Mouse (Mus musculus) layer of hippocampus, postnatal 25 days (tissue): ENCODE results near the gene Ubash3b. TPM values are rescaled to one million over a fixed set of nuclear protein-coding genes. Genes with fewer than 3 reads are reported as not detected.
A peak's percentile ranks its signal among the peaks of the same experiment; 100 is the strongest.

ENCODE experiments used
- DNase-seq, 2 experiments: peaks; one replicate each; pipeline ENCODE4 v3.0.0; 2022; ENCODE audit warnings: mixed read lengths in 2 of 2, low spot score in 1 of 2; ENCODE audit errors: extremely low spot score in 1 of 2
- total RNA-seq, 2 experiments: library from RNA; stranded (reverse); gene quantifications; 2 replicates each; pipeline ENCODE4 v1.2.3; 2021

Ubash3b gene
- total RNA-seq, 2 experiments from 2014 or later: 25.3 to 27.6 TPM

DNA sequence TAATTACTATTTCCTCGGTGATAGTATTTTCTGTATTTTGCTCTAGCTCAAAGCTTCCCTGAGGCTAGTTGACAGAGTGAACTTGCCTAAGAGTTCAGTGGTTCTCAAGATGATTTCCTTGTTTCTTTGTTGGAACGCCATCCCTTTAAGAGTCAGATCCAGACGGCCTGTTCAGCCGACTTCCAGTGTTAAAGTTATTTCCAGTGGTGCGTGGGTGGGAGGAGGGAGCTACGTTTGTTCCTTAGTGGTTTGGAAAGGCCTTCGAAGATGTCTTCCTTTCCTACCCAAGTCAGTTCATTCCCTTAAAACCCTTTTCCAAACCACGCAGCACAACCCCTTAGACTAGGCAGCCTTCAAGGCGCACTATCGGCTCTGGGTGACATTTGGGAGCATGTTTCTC lies 58.9 kb downstream of the Ubash3b start:
- DNase-seq: no peak

DNA sequence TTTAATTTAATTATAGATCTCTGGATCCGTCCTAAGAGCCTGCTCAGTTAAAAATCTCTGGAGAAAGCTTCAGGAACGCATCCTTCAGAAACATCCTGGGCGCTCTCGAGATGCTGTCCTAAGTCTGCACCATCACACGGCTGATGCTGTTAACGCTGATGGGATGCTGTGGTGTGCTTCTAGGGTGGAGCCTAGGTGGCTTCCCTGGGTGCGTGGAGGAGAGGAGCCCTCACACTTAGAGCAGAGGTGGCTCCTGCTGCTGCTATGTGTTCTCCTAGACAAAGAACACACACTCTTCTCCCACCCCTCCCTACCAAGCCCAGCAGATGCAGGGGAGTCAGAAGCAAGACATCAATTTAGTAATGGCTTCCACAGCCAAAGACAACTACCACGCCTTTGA lies 61.6 kb downstream of the Ubash3b start:
- DNase-seq: no peak

DNA sequence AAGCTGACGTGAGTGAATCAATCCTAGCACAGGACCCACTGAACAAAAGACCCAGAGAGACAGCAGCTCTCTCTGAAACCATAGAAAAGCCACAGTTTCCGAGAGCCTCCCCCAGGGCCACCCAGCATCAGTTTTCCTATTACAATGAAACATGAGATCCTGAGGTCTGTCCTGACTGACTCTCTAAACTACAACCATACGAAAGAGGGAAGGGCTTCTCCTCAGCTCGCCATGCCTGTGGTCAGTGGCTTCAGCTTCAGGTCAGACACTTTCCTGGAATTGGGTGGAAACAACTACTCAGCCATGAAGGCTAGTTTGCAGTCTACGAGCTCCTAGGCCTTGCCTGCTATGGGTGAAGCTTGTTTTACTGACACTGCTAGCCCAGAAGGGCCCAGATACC lies 62.4 kb downstream of the Ubash3b start:
- no peak for DNase-seq

DNA sequence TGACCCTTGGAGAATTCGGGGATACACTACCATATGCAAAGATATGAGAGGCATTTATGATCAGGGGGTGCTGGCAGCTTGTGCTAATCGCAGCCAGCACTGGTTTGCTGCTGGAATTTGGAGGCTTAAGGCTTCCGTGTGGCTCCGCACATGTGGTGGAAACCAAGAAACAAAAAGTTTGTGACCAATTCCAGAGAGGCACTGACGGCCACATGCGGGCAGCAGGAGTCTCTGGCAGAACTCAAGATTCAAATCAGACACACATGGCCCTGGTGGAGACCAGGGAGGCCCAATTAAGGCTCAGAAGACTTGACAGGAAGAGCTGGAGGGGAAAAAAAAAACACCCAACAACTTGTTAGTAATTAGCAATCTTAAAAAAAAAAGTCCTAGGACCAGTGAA lies 63.4 kb downstream of the Ubash3b start:
- DNase-seq: no peak

DNA sequence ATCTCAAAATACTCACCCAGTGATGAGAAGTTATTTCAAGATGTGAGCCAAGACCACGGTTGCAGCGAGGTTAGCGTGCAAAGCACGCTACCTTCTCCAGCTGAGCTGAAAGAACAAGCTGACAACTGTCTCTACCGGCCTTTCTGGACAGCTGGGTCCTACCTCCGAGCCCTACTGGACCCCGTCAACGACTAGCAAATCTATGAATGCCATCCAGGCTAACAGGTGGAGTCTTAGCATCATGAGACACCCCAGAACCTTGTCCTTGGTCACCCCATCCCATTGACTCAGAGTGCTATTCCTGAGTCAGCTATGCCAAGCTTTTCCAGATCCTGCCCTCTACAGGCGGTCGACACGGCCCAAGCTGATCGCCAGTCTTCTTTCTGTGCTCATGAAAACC lies 69.5 kb downstream of the Ubash3b start:
- no peak for DNase-seq

DNA sequence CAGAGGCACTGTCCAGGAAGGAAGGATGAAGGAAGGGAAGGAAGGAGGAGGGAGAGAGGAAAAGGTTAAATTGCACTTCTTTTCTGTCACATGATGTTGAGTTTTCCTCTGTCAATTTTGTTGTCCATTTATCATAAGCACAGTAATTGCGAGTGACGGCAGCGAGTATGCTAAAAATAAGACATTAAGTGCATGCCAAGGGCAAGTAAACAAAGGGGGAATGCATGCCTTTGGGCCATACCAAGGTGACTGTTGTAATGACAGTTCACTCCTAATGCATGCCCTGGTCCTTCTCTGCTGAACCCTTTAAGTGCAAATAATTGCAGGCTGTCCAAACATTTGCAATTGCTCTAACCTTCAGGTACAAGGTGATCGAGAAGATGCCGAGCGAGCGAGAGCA lies 70.3 kb downstream of the Ubash3b start:
- DNase-seq: no peak

DNA sequence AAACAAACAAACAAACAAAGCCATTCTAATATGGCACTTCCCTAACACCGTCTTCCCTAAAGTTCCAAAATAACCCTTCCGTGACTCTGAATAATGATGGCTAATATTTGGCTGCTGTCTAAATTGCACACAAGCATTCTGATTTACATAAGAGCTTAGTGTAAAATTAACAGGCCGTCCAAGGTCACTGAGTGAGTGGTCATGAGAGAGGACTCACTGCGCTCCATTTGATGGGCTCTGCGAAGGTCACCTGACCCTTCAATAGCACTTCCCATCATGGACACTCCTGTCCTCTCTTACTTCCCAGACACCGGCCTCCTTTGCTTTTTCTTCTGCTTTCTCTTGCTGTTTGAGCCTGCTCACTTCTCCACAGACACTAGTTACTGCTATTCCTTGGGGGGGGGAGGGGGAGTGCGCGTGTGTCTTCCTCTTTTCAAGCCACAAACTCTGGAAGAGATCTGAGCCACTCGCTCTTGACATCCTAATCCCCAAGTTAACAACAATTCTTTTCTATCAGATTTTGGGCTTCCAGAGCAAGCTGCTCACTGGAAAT lies 73.6 kb downstream of the Ubash3b start:
- no peak for DNase-seq

DNA sequence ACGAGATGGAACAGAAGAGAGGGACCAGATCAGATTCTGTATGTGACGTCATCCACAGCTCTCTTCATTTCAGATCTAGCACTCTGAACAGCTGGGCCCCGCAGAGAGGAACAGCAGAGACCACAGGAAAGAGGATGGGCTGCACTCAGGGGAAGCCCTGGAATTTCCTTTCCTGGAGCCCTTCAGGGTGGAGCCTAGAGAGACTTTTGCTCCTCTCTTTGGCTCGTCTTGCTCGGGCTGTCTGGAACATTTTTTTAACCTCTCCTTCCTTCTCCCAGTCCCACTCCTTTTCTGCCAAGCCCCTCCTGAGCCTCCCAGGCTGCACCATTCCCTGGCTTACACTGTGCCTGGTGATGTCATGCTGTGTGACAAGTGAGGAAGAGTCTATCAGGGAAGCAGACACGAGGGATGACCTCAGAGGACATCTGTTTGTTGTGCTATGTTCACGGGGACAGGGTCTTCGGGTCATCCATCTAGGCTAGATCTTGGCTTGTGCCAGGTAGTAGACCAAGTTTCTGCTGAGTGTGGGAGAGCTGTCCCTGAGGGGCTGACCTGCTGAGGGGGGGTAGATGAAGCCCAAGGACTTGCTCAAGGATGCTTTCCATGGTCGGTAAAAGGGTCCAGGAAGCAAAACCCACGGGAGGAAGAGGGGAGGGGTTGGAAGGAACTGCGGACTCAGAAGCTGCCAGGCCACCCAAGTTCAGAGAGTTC lies 77.2 kb downstream of the Ubash3b start:
- no peak for DNase-seq

DNA sequence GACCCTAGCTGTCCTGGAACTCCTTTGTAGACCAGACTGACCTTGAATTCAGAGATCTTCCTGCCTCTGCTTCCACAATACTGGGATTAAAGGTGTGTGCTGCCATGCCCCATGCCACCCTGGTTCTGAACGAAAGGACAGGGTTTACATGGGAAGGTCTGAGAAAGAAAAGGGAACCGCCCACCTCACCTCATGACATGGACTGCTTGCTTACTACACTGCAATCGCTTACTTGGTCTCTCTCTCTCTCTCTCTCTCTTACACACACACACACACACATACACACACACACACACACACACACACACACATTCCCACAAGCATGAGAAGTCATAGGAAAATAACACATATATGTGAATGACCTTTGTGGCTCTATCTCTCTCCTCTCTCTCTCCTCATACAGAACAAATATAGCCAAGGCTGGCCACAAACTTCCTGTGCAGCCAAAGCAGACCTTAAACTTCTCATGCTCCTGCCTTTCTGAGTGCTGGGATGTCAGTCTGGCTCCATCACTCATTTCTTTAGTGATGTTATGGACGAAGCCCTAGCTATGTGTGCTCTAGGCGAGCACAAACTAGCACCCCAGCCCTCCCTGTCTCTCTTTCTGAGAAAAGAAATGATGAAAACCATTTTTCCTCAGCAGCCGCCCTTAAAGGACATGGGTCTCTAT lies 78.0 kb downstream of the Ubash3b start:
- DNase-seq: no peak

DNA sequence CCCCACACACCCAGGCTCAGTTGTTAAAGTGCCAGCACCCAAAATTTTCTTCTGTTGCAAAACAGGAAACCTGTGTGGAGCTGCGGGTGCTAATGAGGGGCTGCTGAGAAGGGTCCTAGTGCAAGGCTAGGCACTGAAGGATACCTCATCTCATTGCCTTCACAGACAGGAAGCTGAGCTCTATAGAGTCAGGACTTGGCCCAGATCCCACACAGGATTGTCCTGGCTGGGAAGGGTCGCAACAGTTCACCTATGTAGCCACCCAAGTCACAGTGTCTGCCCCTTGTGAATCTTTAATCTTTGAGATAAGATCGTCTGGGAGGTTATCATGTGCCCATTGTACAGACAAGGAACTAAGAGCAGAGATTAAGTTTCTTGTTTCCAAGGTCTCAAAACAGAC lies 78.6 kb downstream of the Ubash3b start:
- no peak for DNase-seq

DNA sequence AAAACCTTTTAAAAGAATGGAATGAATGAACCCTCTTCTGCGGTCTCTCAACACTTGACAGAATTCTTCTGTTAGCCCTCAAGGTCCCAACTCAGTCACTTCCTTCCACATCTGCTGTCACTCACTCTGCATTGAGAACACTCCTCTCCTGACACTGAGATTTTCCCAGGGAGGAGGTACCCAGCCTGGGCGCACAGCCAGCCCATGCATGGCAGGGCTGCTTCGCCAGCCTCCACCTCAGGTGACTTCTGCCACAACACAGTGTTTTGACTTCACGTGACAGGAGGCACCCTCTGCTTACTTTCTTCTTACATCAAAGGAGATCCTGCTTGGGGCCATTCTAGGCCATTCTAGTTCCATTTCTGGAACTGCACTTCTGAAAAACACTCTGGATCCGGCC lies 80.6 kb downstream of the Ubash3b start:
- DNase-seq: no peak

DNA sequence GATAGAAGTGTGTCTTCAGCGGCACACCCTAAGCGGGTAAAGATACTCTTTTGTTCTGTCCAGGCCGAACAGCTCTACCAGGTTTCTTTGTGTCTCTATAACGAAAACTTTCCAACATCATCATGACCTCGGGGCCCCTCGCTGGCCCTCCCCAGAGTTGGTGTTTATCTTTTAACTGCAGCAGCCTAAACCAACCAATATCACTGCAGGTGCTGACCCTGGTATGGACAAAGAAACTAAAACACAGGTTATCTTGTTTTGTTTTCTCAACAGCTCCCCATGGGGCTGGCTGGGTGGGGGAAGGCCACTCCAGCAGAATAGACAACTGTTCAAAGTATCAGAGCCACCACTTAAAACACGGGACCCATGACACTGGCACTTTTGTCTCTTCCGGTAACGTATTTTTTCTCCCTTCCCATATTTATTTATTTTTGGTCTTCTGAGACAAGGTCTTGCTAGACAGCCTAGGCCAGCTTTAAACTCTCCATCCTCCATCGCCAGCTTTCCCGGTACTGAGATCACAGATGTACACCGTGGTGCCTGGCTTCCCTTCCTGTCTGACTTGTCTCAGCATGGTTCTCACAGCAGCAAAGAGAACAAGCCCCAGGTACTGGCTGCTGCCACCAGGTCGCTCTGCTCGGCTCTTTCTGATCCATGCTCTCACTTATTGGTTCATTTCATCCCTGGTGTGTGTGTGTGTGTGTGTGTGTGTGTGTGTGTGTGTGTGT lies 81.9 kb downstream of the Ubash3b start:
- no peak for DNase-seq

DNA sequence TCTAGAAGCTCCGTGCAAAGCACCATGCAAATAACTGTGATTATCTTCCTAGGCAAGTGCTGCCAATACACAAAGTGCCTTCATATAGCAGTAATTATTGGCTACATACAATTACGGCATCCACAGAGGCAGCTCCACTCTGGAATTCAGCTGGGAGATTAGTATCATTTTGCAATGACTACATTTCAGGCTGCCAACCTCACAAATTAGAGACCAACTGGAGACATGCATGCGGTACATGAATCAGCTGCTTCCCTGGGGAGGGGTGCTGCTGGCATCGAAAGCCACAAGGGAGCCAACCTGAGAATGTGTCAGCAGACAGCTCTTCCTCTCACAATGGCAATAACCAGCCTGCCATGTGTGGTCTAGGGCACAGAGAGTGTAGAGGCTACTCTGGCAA lies 83.3 kb downstream of the Ubash3b start:
- DNase-seq: peak in 1 of 2 experiments; percentile 27

DNA sequence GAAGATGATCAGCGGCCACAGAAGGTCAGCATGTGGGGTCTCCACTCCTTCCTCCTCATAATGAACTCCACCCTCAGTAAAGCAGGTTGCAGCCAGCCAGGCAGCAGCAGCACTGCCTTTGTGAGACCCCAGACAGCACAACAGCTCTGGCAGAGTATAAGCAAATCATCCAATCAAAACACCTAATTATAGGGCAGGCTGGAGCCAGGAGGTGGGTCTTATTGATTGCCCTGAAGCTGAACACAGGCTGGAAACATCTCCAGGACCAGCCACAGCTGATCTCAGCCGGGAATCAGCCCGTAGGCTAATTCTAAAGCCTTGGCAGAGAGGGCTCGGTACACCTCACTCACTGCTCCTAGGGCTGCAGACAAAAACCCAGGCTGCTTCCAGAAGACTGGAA lies 85.3 kb downstream of the Ubash3b start:
- no peak for DNase-seq

DNA sequence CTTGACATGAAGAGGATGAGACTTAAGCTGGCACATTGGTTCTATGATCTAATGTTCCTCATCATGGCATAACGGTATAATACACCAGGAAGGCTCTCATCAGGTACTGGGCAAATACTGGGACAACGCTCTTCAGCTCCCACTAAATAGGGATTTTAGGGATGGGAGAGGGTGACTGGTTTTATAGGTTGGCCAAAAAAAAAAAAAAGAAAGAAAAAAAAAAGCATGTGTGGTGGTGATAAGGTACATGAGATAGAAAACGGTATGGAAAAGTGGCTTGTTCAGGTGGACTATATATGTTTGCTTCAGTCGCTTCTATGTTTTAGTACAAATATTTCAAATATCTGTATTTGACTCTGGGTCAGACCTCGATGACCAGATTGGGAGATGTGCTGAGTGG lies 86.0 kb downstream of the Ubash3b start:
- DNase-seq: no peak

DNA sequence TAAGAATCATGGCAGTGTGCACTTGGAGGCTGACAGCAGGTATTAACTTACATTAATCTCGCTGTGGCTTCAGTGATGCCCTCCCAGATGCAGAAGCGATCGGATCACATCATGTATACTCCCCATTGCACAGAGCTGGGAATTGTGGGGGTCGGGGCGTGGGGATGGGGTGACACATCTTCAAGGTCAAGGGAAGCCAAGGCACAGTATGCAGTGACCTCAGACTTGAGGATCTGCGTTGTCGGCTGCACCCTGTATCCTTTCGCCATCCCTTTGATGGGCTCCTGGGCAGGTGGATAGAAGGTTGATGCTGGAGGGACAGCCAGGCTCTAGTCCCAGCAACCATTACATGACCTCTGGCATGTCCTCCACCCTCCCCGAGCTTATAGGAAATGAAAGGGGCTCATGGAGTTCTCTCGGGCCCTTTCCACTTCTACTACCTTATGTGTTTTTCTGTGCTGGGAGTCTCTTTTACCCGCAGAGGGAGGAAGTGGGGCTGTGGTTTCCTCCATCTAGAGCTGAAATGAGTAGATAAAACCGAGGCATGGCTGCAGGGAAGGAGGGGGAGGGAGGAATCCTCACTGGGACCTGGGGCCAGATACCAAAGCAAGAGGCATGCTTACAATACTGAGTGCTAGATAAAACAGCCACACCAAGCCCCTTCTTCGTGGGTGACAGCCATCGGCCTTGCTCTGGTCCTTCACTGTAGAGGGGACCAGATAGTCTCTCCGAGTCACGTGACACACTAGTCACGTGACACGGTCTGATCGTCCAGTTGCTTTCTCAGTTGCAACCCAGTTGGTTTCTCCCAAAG lies 88.1 kb downstream of the Ubash3b start:
- DNase-seq: no peak

DNA sequence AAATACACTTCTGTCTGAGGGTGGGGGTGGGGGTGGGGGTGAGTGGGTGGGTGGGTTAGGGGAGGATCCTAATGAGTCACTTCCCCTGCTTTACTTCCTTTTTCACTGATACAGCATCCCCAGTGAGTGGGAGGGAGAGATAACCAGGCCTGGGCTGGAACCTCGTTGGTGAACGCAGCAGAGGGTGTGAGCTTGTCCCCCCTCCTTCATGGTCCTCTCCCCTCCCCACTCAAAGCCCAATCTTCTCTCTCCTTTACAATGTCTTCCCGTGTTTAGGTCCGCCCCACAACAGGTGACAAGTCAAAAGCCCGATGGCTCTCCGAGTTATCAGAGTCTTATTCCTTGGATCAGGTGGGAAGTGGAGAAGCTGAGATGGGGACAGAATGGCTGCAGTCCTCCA lies 88.7 kb downstream of the Ubash3b start:
- no peak for DNase-seq

DNA sequence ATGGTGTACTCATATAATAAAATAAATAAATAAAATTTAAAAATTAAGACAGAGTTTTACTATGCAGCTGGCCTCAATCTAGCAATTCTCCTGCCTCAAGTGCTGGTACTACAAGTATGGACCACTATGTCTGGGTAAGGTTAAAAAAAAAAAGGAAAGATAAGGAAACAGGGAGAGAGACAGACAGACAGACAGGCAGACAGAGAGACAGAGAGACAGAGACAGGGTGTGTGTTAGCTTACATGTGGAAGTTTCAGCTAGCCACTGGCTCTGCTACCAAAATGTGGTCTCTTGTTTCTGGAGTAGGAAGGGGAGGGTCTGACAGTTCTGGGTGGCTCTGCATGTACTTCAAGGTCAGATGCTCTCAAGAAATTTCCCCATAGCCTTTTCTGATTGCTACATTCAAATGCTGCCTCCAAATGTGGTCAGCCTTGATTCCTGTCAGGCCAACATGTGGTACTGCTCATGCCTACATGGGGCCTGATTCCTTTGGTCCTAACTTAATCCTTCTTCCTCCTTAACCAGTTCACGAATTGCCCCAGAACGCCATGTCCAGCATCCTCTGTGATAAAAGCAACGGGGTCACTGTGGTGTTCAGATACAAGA lies 89.5 kb downstream of the Ubash3b start:
- DNase-seq: no peak

DNA sequence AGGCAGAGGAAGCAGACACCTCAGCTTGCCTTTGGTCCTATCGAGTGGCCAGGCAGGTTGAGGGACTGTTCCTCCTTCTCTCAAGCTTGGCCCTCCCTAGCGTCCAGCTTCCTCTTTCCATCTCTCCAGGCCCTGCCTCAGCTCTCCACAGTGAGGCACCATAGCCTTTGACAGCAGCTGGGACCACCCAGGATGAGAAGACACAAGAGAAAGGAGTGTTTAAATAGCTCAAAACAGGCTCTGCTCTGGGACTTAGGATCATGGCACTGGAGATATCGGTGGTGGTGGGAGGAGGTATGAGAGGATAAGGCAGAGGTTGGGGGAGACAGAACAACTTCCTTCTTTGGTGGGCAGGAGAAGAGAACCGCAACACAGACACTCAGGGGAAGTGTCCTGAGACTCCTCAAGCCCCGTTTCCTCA lies 90.7 kb downstream of the Ubash3b start:
- DNase-seq: no peak

DNA sequence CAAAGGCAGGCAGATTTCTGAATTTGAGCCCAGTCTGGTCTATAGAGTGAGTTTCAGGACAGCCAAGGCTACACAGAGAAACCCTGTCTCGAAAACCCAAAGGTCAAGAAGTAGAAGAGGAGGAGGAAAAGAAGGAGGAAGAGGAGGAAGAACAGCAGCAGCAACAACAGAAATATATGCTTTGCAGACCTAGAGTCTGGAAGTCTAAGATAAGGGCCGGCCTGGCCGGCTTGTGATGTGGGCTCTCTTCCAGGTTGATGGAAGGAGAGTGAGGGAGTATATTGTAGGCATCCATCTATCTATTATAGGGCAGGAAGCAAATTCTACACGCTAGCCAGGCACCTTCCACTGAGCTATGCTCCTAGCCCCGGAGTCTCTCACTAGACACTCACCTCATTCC lies 92.0 kb downstream of the Ubash3b start:
- no peak for DNase-seq
